Mouse (Mus musculus): ENCODE measurements around the gene Wdr45b.
"Not testable (repeated sequence)": the region's sequence is repeated elsewhere in the genome, so short reads cannot be mapped to it uniquely, and the experiment has no call there.

Wdr45b gene

GRCm38 (mm10) chr11:121328619-121329018, 25.6 kb downstream of the Wdr45b start:
- in situ Hi-C loops (cut with MboI; ENCODE audit: low sequenced_read_pairs), result no loop called here

GRCm38 (mm10) chr11:121328206-121328605, 26.0 kb downstream of the Wdr45b start:
- in situ Hi-C loops (cut with MboI; ENCODE audit: low sequenced_read_pairs), result no loop called here

- in situ Hi-C loops (cut with MboI; ENCODE audit: low sequenced_read_pairs), result no loop called here
These were observed 27.6 kb downstream of the Wdr45b start for GRCm38 (mm10) chr11:121326681-121327080.

GRCm38 (mm10) chr11:121326034-121326433, 28.2 kb downstream of the Wdr45b start:
- in situ Hi-C loops (cut with MboI; ENCODE audit: low sequenced_read_pairs), result no loop called here

- in situ Hi-C loops (cut with MboI; ENCODE audit: low sequenced_read_pairs), result not testable (repeated sequence)
These were observed 46.5 kb downstream of the Wdr45b start for GRCm38 (mm10) chr11:121307712-121308111.

- in situ Hi-C loops (cut with MboI; ENCODE audit: low sequenced_read_pairs), result no loop called here
These were observed 47.6 kb downstream of the Wdr45b start for GRCm38 (mm10) chr11:121306608-121307007.

- in situ Hi-C loops (cut with MboI; ENCODE audit: low sequenced_read_pairs), result no loop called here
These were observed 48.9 kb downstream of the Wdr45b start for GRCm38 (mm10) chr11:121305371-121305770.

- in situ Hi-C loops (cut with MboI; ENCODE audit: low sequenced_read_pairs), result no loop called here
These were observed 54.0 kb downstream of the Wdr45b start for GRCm38 (mm10) chr11:121300265-121300664.

GRCm38 (mm10) chr11:121298493-121298892, 55.8 kb downstream of the Wdr45b start:
- in situ Hi-C loops (cut with MboI; ENCODE audit: low sequenced_read_pairs), result no loop called here

- in situ Hi-C loops (cut with MboI; ENCODE audit: low sequenced_read_pairs), result no loop called here
These were observed 59.5 kb downstream of the Wdr45b start for GRCm38 (mm10) chr11:121294771-121295170.

GRCm38 (mm10) chr11:121289859-121290258, 64.4 kb downstream of the Wdr45b start:
- in situ Hi-C loops (cut with MboI; ENCODE audit: low sequenced_read_pairs), result no loop called here

GRCm38 (mm10) chr11:121282911-121283310, 71.3 kb downstream of the Wdr45b start:
- in situ Hi-C loops (cut with MboI; ENCODE audit: low sequenced_read_pairs), result no loop called here

GRCm38 (mm10) chr11:121278011-121278410, 76.2 kb downstream of the Wdr45b start:
- in situ Hi-C loops (cut with MboI; ENCODE audit: low sequenced_read_pairs), result no loop called here

GRCm38 (mm10) chr11:121277516-121277915, 76.7 kb downstream of the Wdr45b start:
- in situ Hi-C loops (cut with MboI; ENCODE audit: low sequenced_read_pairs), result no loop called here

Data from CH12F3 (cell line).